Comparison of ENCODE assay signal across 12 mouse cellular contexts in the genomic region with DNA sequence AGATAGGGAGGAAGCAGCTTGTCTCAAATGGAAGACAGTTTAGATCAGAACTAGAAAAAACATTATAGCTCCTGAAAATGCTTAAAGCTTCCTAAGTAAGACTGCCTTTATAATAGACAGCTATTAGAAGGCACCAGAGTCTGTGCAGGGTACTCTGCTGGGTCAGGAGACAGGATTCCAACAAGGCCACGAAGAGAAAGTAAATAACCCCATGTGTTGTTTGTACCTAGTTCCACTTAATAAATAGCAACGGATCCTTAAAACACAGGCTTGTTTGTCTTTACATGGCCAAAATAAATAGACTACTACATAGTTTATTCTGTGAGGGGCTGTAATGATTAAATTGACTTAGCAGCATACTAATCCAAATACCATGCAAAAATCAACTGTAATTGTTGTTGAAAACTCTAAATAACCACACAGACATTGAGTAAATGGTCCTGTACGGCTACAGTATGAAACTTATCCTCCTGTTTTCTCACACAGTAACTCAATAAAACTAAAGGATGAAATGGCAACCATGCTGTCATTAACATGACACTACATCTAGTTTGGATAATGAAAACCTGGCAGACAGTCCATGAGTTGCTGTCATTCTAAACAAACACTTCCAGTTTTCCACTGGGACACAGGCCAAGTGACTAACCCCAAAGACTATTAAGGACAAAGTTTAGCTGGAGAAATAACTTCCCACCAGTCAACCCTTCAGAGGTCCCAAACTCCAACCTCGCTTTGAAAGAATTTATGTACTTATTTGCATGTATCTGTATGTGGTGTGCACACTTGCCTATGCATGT. TPM values are rescaled to one million over a fixed set of nuclear protein-coding genes. Genes with fewer than 3 reads are reported as not detected.
DNase-seq lines count a peak whose midpoint lies in the region; ATAC-seq and TF ChIP-seq lines count a peak whose summit lies in the region.
"Had no signal": no experiment of that assay in that cellular context is flagged by ENCODE, and none has a peak within 500 bp of the region (broad histone marks: within the 10 kb centered on the region; RNA-seq: fewer than 3 reads in every experiment).

No protein-coding gene starts in this region.

- H3K4me3 ChIP-seq in forebrain, embryonic 14.5 days (ENCODE audit: low read depth, low read length) = no peak overlapping the region
- no peak overlapping the region for H3K4me3 ChIP-seq in forebrain, postnatal 0 days (ENCODE audit: low read depth, low read length)
- no peak overlapping the region for H3K4me3 ChIP-seq in liver, postnatal 0 days (ENCODE audit: low read depth, low read length)
- no peak overlapping the region for H3K4me3 ChIP-seq in liver, embryonic 12.5 days
- H3K4me3 ChIP-seq in stomach, embryonic 15.5 days (replicated peaks) = no peak overlapping the region
- H3K4me3 ChIP-seq in midbrain, embryonic 16.5 days (ENCODE audit: low read depth, low read length) = no peak overlapping the region
- H3K4me3 ChIP-seq in hindbrain, embryonic 11.5 days (ENCODE audit: low read depth, low read length) = no peak overlapping the region
- H3K4me3 ChIP-seq: forebrain, embryonic 12.5 days had no signal

- no peak overlapping the region for H3K27ac ChIP-seq in forebrain, embryonic 14.5 days (ENCODE audit: low read depth, low read length)
- H3K27ac ChIP-seq in forebrain, postnatal 0 days (ENCODE audit: low read depth, low read length) = no peak overlapping the region
- H3K27ac ChIP-seq in liver, postnatal 0 days (ENCODE audit: low read depth) = peak overlapping the region; percentile 51; the same call in 1 of the 2 replicates
- no peak overlapping the region for H3K27ac ChIP-seq in liver, embryonic 12.5 days
- H3K27ac ChIP-seq in stomach, embryonic 15.5 days = peak overlapping the region; percentile 26; the same call in 1 of the 2 replicates
- H3K27ac ChIP-seq in midbrain, embryonic 16.5 days (ENCODE audit: low read length) = no peak overlapping the region
- no peak overlapping the region for H3K27ac ChIP-seq in hindbrain, embryonic 11.5 days (ENCODE audit: low read depth, low read length)
- H3K27ac ChIP-seq: forebrain, embryonic 12.5 days; hindbrain, postnatal 0 days; liver, embryonic 14.5 days had no signal

- no peaks in the 10 kb centered on the region for H3K4me1 ChIP-seq in forebrain, embryonic 14.5 days (ENCODE audit: control insufficient read depth, insufficient read depth, low read length)
- H3K4me1 ChIP-seq in forebrain, postnatal 0 days (ENCODE audit: insufficient read depth) = no peaks in the 10 kb centered on the region
- peaks cover 2% of the 10 kb centered on the region; the same call in 1 of the 2 replicates for H3K4me1 ChIP-seq in liver, postnatal 0 days (ENCODE audit: insufficient read depth)
- no peaks in the 10 kb centered on the region for H3K4me1 ChIP-seq in liver, embryonic 12.5 days
- H3K4me1 ChIP-seq in stomach, embryonic 15.5 days = no peaks in the 10 kb centered on the region
- no peaks in the 10 kb centered on the region for H3K4me1 ChIP-seq in midbrain, embryonic 16.5 days (ENCODE audit: control insufficient read depth, insufficient read depth, low read length)
- H3K4me1 ChIP-seq in hindbrain, embryonic 11.5 days (replicated peaks; ENCODE audit: control insufficient read depth, insufficient read depth, low read length) = no peaks in the 10 kb centered on the region
- H3K4me1 ChIP-seq: forebrain, embryonic 12.5 days had no signal

- H3K27me3 ChIP-seq in forebrain, embryonic 14.5 days (replicated peaks; ENCODE audit: control insufficient read depth, insufficient read depth, low read length) = no peaks in the 10 kb centered on the region
- H3K27me3 ChIP-seq in forebrain, postnatal 0 days (ENCODE audit: insufficient read depth, low read length) = no peaks in the 10 kb centered on the region
- no peaks in the 10 kb centered on the region for H3K27me3 ChIP-seq in liver, postnatal 0 days (ENCODE audit: insufficient read depth, low read length)
- H3K27me3 ChIP-seq in liver, embryonic 12.5 days (replicated peaks) = no peaks in the 10 kb centered on the region
- no peaks in the 10 kb centered on the region for H3K27me3 ChIP-seq in stomach, embryonic 15.5 days (replicated peaks)
- H3K27me3 ChIP-seq in midbrain, embryonic 16.5 days (ENCODE audit: control insufficient read depth, insufficient read depth, low read depth, low read length) = no peaks in the 10 kb centered on the region
- no peaks in the 10 kb centered on the region for H3K27me3 ChIP-seq in hindbrain, embryonic 11.5 days (ENCODE audit: control insufficient read depth, insufficient read depth, low read length)
- H3K27me3 ChIP-seq: forebrain, embryonic 12.5 days had no signal

- no peak overlapping the region for H3K9ac ChIP-seq in forebrain, embryonic 14.5 days (ENCODE audit: low read length)
- H3K9ac ChIP-seq in forebrain, postnatal 0 days = no peak overlapping the region
- H3K9ac ChIP-seq in liver, postnatal 0 days (replicated peaks) = no peak overlapping the region
- H3K9ac ChIP-seq in liver, embryonic 12.5 days = no peak overlapping the region
- no peak overlapping the region for H3K9ac ChIP-seq in stomach, embryonic 15.5 days
- no peak overlapping the region for H3K9ac ChIP-seq in midbrain, embryonic 16.5 days (ENCODE audit: low read depth, low read length)
- H3K9ac ChIP-seq in hindbrain, embryonic 11.5 days (ENCODE audit: low read depth, low read length) = no peak overlapping the region
- H3K9ac ChIP-seq: forebrain, embryonic 12.5 days; liver, embryonic 14.5 days had no signal

- H3K9me3 ChIP-seq in forebrain, embryonic 14.5 days (replicated peaks; ENCODE audit: control insufficient read depth, low read length) = no peaks in the 10 kb centered on the region
- no peaks in the 10 kb centered on the region for H3K9me3 ChIP-seq in forebrain, postnatal 0 days (ENCODE audit: low read length)
- H3K9me3 ChIP-seq in liver, postnatal 0 days (ENCODE audit: low read length) = no peaks in the 10 kb centered on the region
- H3K9me3 ChIP-seq in liver, embryonic 12.5 days (replicated peaks) = no peaks in the 10 kb centered on the region
- H3K9me3 ChIP-seq in stomach, embryonic 15.5 days = no peaks in the 10 kb centered on the region
- no peaks in the 10 kb centered on the region for H3K9me3 ChIP-seq in midbrain, embryonic 16.5 days (replicated peaks; ENCODE audit: control insufficient read depth, low read length, poor library complexity, severe bottlenecking)
- H3K9me3 ChIP-seq in hindbrain, embryonic 11.5 days (ENCODE audit: control insufficient read depth, low read length) = no peaks in the 10 kb centered on the region
- H3K9me3 ChIP-seq: forebrain, embryonic 12.5 days had no signal

- no peaks in the 10 kb centered on the region for H3K36me3 ChIP-seq in forebrain, embryonic 14.5 days (ENCODE audit: control insufficient read depth, insufficient read depth, low read length)
- H3K36me3 ChIP-seq in forebrain, postnatal 0 days (ENCODE audit: insufficient read depth) = no peaks in the 10 kb centered on the region
- no peaks in the 10 kb centered on the region for H3K36me3 ChIP-seq in liver, postnatal 0 days (replicated peaks; ENCODE audit: insufficient read depth, low read length)
- H3K36me3 ChIP-seq in liver, embryonic 12.5 days = no peaks in the 10 kb centered on the region
- H3K36me3 ChIP-seq in stomach, embryonic 15.5 days = no peaks in the 10 kb centered on the region
- no peaks in the 10 kb centered on the region for H3K36me3 ChIP-seq in midbrain, embryonic 16.5 days (ENCODE audit: control insufficient read depth, insufficient read depth, low read length)
- no peaks in the 10 kb centered on the region for H3K36me3 ChIP-seq in hindbrain, embryonic 11.5 days (ENCODE audit: control insufficient read depth, insufficient read depth, low read length)
- H3K36me3 ChIP-seq: forebrain, embryonic 12.5 days had no signal

- H3K4me2 ChIP-seq in forebrain, embryonic 14.5 days (ENCODE audit: low read length) = no peak overlapping the region
- H3K4me2 ChIP-seq in forebrain, postnatal 0 days (ENCODE audit: low read depth) = no peak overlapping the region
- H3K4me2 ChIP-seq in liver, postnatal 0 days (ENCODE audit: low read depth, low read length) = peak overlapping the region; percentile 38; the same call in 1 of the 2 replicates
- H3K4me2 ChIP-seq in liver, embryonic 12.5 days = no peak overlapping the region
- H3K4me2 ChIP-seq in stomach, embryonic 15.5 days = no peak overlapping the region
- no peak overlapping the region for H3K4me2 ChIP-seq in midbrain, embryonic 16.5 days (ENCODE audit: low read length)
- H3K4me2 ChIP-seq in hindbrain, embryonic 11.5 days (replicated peaks; ENCODE audit: low read depth, low read length) = no peak overlapping the region
- H3K4me2 ChIP-seq: forebrain, embryonic 12.5 days had no signal

- TF ChIP-seq CTCF in forebrain, postnatal 0 days (IDR thresholded peaks at IDR 0.05; ENCODE audit: low read depth) = no peak
- no peak for TF ChIP-seq CTCF in liver, postnatal 0 days (IDR thresholded peaks at IDR 0.05; ENCODE audit: low read depth)

- DNase-seq in forebrain, embryonic 14.5 days (ENCODE audit: low spot score) = peak; percentile 8
- DNase-seq in forebrain, postnatal 0 days = no peak
- DNase-seq in liver, postnatal 0 days = peak; percentile 35
- peak; percentile 36 to 50 for DNase-seq in kidney, postnatal 25 days
- no peak for DNase-seq in hindbrain, embryonic 11.5 days (ENCODE audit: low spot score)

- ATAC-seq in forebrain, embryonic 14.5 days = no peak
- ATAC-seq in forebrain, postnatal 0 days = no peak
- ATAC-seq in liver, postnatal 0 days = peak; percentile 83
- ATAC-seq in liver, embryonic 12.5 days = no peak
- ATAC-seq in stomach, embryonic 15.5 days (ENCODE audit: insufficient read depth, low FRiP score, low read depth) = peak; percentile 56; the same call in 1 of the 2 replicates
- no peak for ATAC-seq in midbrain, embryonic 16.5 days
- no peak for ATAC-seq in hindbrain, embryonic 11.5 days (ENCODE audit: low FRiP score)
- ATAC-seq: hindbrain, postnatal 0 days had no signal

- 64% methylated on average over 4 of the region's 4 CpGs for WGBS in forebrain, embryonic 14.5 days
- 59% methylated on average over 4 of the region's 4 CpGs for WGBS in forebrain, postnatal 0 days
- WGBS in liver, postnatal 0 days (ENCODE audit: insufficient replicate concordance) = 38% methylated on average over 4 of the region's 4 CpGs
- 47% methylated on average over 4 of the region's 4 CpGs for WGBS in liver, embryonic 12.5 days (ENCODE audit: insufficient replicate concordance)
- 49% methylated on average over 4 of the region's 4 CpGs for WGBS in stomach, embryonic 15.5 days
- WGBS in midbrain, embryonic 16.5 days = 86% methylated on average over 4 of the region's 4 CpGs
- whole genome bisulfite sequencing in hindbrain, embryonic 11.5 days = 85% methylated on average over 4 of the region's 4 CpGs

- TF ChIP-seq EP300 in liver, postnatal 0 days (IDR thresholded peaks at IDR 0.05; ENCODE audit: low read depth) = no peak

RNA-seq across cellular contexts. Expression of gene Rnf152, which starts 27.8 kb away (rescaled TPM):
- polyA plus RNA-seq in forebrain, embryonic 14.5 days (2014; fragmentation: Nextera tagmentation; extraction: Ambion mirVana) = 4.9 and 7.4 TPM in 2 replicates
- total RNA-seq in forebrain, postnatal 0 days (2014; rRNA removed) = 12.5 and 15.8 TPM in 2 replicates
- 4.0 and 9.6 TPM in 2 replicates for polyA plus RNA-seq in forebrain, postnatal 0 days (2015; fragmentation: Nextera tagmentation; extraction: Ambion mirVana)
- polyA plus RNA-seq in liver, postnatal 0 days (2015; fragmentation: Nextera tagmentation; extraction: Ambion mirVana) = 0.46 and 0.47 TPM in 2 replicates
- polyA plus RNA-seq in liver, embryonic 12.5 days (2016; fragmentation: Nextera tagmentation; extraction: Ambion mirVana) = 0.01 and 0.04 TPM in 2 replicates
- polyA plus RNA-seq in stomach, embryonic 15.5 days (2015; fragmentation: Nextera tagmentation; extraction: Ambion mirVana) = 1.4 and 2.0 TPM in 2 replicates
- polyA plus RNA-seq in midbrain, embryonic 16.5 days (2015; fragmentation: Nextera tagmentation; extraction: Ambion mirVana) = 26.7 and 29.6 TPM in 2 replicates
- polyA plus RNA-seq in hindbrain, embryonic 11.5 days (2014; fragmentation: Nextera tagmentation; extraction: Ambion mirVana) = 2.3 and 2.5 TPM in 2 replicates
- total RNA-seq: granulocyte monocyte progenitor cell, adult 5-6 weeks had no signal

Comparison
In these comparisons a context has a peak if more than half of its experiments do, and no peak if none do; other contexts are left out.
1. ATAC-seq: peak in liver, postnatal 0 days (single experiment) and stomach, embryonic 15.5 days (single experiment); none in forebrain, embryonic 14.5 days (single experiment), forebrain, postnatal 0 days (single experiment), liver, embryonic 12.5 days (single experiment), midbrain, embryonic 16.5 days (single experiment) and hindbrain, embryonic 11.5 days (single experiment).
2. DNase-seq: peak in forebrain, embryonic 14.5 days (single experiment), liver, postnatal 0 days (single experiment) and kidney, postnatal 25 days (2 of 2); none in forebrain, postnatal 0 days (single experiment) and hindbrain, embryonic 11.5 days (single experiment).
3. H3K27ac ChIP-seq: peak in liver, postnatal 0 days (single experiment) and stomach, embryonic 15.5 days (single experiment); none in forebrain, embryonic 14.5 days (single experiment), forebrain, postnatal 0 days (single experiment), liver, embryonic 12.5 days (single experiment), midbrain, embryonic 16.5 days (single experiment) and hindbrain, embryonic 11.5 days (single experiment).